Mouse (Mus musculus): ENCODE data around the gene Rgl1. TPM values are rescaled to one million over a fixed set of nuclear protein-coding genes. Genes with fewer than 3 reads are reported as not detected.
A peak's percentile ranks its signal among the peaks of the same experiment; 100 is the strongest.

Rgl1 gene
- polyA plus RNA-seq, 1 experiment from 2014 or later = 39.6 TPM

DNA sequence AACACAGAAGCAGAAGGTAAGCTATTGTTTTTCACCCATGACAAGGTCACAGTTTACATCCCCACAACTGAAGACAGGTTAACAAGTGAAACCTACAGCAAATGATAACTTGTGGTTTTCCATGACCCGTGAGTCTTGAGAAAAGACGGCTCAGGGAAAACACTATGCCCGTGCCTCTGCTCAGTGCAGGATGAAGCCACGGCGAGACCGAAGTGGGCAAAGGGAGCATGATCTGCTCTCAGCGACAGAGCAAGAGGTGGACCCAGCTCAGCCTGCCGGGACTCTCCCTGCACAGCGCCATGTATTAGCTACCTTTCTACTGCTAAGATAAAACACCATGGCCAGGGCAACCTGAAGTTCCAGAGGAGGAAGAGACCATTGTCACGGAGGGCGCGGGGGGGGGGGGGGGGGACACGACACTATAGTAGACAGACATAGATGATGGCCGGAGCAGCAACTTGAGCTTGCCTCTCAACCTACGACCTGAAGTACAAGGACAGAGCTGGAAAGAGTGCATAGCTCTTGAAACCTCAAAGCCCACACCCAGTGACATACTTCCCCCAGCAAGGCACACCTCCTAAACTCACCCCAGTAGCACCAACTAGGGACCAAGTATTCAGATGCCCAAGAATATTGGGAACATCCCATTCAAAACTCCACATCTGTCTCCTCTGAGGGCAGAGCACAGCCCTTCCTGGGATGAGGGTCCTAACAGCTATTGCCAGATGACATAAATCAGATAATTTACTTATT is 174.2 kb downstream of the Rgl1 start:
- no peak for ATAC-seq (ENCODE audit: insufficient number of reproducible peaks, insufficient read depth, low FRiP score, low TSS enrichment, low read depth)
- no peak overlapping the region for H3K27ac ChIP-seq
- no peak overlapping the region for H3K9ac ChIP-seq
- H3K4me1 ChIP-seq = peaks cover 39% of the 10 kb centered on the region
- no peaks in the 10 kb centered on the region for H3K36me3 ChIP-seq
- H3K4me3 ChIP-seq = no peak overlapping the region
- WGBS = 95% methylated on average over 14 of the region's 15 CpGs
- H3K4me2 ChIP-seq = no peak overlapping the region
- H3K27me3 ChIP-seq = no peaks in the 10 kb centered on the region
- no peaks in the 10 kb centered on the region for H3K9me3 ChIP-seq

DNA sequence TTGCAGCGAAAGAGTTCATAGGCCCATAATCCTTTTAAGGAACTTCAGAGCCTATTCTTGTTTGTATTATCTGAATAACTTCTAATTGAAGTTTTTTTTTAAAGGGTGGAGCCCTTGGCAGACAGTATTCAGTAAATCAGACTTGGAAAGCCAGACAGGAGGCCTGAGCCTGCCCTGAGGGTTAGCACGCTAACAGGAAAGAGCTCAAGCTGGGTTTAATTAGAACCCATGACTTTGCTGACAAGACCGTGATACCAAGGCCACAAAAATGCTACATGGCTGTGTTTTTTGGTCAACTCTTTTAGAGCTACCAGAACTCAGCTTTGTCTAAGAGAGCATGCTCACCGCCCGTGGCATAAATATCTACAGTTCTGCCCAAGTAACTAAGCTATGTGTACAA is 175.8 kb downstream of the Rgl1 start:
- H3K4me1 ChIP-seq = peaks cover 46% of the 10 kb centered on the region
- no peak for ATAC-seq (ENCODE audit: insufficient number of reproducible peaks, insufficient read depth, low FRiP score, low TSS enrichment, low read depth)
- 45% methylated on average over 5 of the region's 5 CpGs for WGBS

DNA sequence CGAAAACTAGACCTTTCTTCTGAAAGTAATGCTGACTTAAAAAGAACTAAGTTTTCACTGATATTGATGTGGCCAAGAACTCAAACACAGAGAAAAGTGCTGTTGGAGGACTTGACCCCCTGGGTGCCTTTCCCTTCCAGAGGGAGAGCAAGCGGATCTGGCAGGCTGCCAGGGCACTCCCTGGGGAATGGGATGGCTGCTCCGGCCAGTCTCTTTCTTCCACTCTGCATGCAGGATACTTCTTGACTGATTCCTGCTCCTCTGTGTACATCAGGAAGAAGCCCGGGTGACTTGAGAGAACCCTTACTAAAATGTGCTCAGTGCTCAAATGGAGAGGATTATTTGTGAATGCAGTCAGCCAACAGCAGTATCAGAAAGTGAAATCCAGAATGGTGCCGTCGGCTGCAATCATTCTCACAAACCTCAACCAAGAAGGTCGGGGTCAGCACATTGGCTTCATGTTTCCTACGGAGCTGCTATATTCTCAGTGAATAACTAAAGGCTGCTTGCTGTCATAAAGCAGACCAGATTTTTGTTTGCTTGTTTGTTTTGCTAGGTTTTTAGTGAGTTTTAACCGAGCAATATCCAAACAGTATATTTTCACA is 176.7 kb downstream of the Rgl1 start:
- H3K27me3 ChIP-seq = no peaks in the 10 kb centered on the region
- H3K36me3 ChIP-seq = no peaks in the 10 kb centered on the region
- peak overlapping the region; percentile 51; the same call in 1 of the 2 replicates for H3K27ac ChIP-seq
- no peaks in the 10 kb centered on the region for H3K9me3 ChIP-seq
- no peak for ATAC-seq (ENCODE audit: insufficient number of reproducible peaks, insufficient read depth, low FRiP score, low TSS enrichment, low read depth)
- no peak overlapping the region for H3K9ac ChIP-seq
- H3K4me2 ChIP-seq = no peak overlapping the region
- 21% methylated on average over 9 of the region's 9 CpGs for WGBS
- no peak overlapping the region for H3K4me3 ChIP-seq
- peaks cover 46% of the 10 kb centered on the region for H3K4me1 ChIP-seq

More for the DNA sequence above, 175.8 kb downstream of the Rgl1 start:
- no peak overlapping the region for H3K4me3 ChIP-seq
- H3K4me2 ChIP-seq = no peak overlapping the region
- H3K9ac ChIP-seq = no peak overlapping the region
- no peaks in the 10 kb centered on the region for H3K36me3 ChIP-seq
- no peaks in the 10 kb centered on the region for H3K9me3 ChIP-seq
- peak overlapping the region; percentile 45; the same call in 1 of the 2 replicates for H3K27ac ChIP-seq
- no peaks in the 10 kb centered on the region for H3K27me3 ChIP-seq

DNA sequence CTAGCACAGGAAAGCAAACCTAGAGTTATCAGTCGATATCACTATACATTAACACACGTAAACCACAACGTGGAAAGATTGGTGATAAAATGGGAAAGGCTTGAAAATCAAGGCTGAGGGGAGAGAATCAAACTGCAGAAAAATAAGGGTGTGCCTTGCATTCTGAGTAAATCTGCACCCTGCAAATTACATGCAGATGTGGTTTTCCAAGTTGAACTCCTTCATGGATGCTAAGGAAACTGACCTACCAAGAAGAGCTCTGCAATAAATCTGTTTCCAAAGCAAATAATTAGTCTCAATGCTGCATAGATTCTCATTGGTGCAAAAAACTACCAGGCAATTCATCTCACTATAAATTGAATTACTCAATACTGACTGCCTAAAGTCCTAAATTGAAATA is 178.7 kb downstream of the Rgl1 start:
- no peaks in the 10 kb centered on the region for H3K9me3 ChIP-seq
- no peak overlapping the region for H3K9ac ChIP-seq
- H3K4me1 ChIP-seq = peaks cover 52% of the 10 kb centered on the region
- peak overlapping the region; percentile 65 for H3K27ac ChIP-seq
- no peak for ATAC-seq (ENCODE audit: insufficient number of reproducible peaks, insufficient read depth, low FRiP score, low TSS enrichment, low read depth)
- H3K27me3 ChIP-seq = no peaks in the 10 kb centered on the region
- H3K4me3 ChIP-seq = no peak overlapping the region
- 37% methylated on average over 3 of the region's 3 CpGs for WGBS
- no peaks in the 10 kb centered on the region for H3K36me3 ChIP-seq
- peak overlapping the region; percentile 39 for H3K4me2 ChIP-seq

DNA sequence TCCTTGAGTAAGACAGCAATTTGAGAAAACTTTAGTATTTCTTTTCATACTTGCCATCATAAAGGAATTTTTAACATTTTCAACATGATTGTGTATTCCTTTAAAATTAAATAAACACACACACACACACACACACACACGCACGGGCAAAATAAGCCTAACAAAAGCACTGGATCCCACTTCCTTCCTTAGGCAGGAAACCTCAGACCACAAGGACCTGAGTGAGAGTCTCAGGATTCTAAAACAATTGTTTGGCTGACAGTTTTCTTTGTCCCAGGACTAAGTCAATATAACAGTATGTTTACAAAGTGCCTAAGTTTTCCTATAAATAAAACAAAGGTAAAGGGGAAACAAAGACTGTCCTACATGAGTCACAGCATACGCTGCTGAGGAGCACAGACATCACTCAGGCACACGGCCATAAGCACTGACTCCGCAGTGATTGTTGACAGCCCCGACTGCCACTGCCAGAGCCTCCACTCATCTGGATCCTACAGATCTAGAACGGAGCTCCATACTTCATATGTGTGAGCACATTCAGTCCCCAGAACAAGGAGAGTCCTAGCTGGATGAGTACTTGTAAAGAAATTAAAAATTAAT is 180.7 kb downstream of the Rgl1 start:
- H3K4me1 ChIP-seq = peaks cover 64% of the 10 kb centered on the region
- no peaks in the 10 kb centered on the region for H3K36me3 ChIP-seq
- 74% methylated on average over 7 of the region's 7 CpGs for WGBS
- no peak overlapping the region for H3K4me3 ChIP-seq
- no peaks in the 10 kb centered on the region for H3K9me3 ChIP-seq
- ATAC-seq (ENCODE audit: insufficient number of reproducible peaks, insufficient read depth, low FRiP score, low TSS enrichment, low read depth) = no peak
- H3K4me2 ChIP-seq = no peak overlapping the region
- H3K27ac ChIP-seq = no peak overlapping the region
- H3K9ac ChIP-seq = no peak overlapping the region
- H3K27me3 ChIP-seq = no peaks in the 10 kb centered on the region

DNA sequence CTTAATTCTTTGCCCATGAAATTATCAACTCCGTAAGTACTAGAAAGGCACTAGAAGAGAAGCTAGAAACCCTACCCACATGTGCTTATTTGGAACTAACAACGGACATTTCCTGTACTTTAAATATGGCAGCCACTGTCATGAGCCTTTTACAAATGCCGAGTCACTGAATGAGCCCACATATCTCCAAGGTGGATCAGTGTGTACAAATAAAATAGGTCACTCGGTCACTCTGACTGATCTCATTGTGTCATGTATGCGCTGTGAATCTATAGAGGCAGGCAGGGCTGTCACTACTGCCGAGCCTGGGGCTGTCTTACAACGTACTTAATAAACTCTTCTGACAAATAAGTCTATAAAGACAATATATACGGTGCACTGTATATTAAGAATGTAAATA is 181.2 kb downstream of the Rgl1 start:
- Histone ChIP-seq H3K4me2 (no peak overlapping the region), H3K4me1 (peaks cover 64% of the 10 kb centered on the region), H3K4me3 (no peak overlapping the region), H3K27ac (no peak overlapping the region), H3K9me3 (no peaks in the 10 kb centered on the region), H3K27me3 (0 out of 2 replicates have a peak, but pooled peaks cover 3% of the 10 kb centered on the region), H3K9ac (no peak overlapping the region), H3K36me3 (no peaks in the 10 kb centered on the region)
- ATAC-seq (ENCODE audit: insufficient number of reproducible peaks, insufficient read depth, low FRiP score, low TSS enrichment, low read depth) = no peak
- 81% methylated on average over 8 of the region's 8 CpGs for WGBS

DNA sequence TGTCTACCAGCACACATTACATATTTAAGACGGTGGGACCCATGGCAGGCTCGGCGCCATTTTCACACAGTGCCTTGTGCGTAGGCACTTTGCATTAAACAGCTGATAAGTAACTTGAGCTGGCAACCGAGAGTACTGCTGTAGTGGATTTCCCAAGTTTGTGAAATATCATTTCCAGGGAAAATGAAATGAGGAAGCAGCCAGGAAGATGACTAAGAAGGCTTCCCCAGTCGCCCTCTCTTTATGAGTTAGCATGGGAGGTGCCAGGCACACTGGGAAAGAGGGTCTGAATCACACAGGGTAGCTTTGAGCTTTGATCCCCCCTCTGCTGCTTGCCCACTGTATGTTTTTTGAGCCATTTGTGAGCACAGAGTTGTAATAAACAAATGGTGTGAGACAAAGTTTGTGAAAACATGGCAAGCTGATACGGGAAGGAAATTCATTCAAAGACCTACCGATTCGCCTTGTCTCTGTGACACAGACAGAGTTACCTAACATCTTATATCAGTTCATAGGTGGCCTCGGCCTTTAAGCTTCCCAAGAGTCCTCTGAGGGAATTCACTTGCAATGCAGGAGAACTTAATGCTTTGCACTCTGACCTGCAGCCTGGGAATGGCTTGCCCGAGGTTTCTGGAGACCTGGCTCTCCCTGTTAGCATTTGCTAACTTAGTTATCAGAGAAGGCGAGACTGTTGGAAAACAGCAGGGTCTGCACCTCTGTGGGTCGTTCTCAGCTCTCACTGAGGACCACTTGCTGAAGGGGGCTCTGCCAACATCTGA is 184.8 kb downstream of the Rgl1 start:
- 0 out of 2 replicates have a peak, but pooled peaks cover 15% of the 10 kb centered on the region for H3K27me3 ChIP-seq
- H3K4me3 ChIP-seq = no peak overlapping the region
- no peak for ATAC-seq (ENCODE audit: insufficient number of reproducible peaks, insufficient read depth, low FRiP score, low TSS enrichment, low read depth)
- H3K9me3 ChIP-seq = no peaks in the 10 kb centered on the region
- H3K9ac ChIP-seq = no peak overlapping the region
- H3K4me1 ChIP-seq = peaks cover 57% of the 10 kb centered on the region
- 64% methylated on average over 13 of the region's 13 CpGs for WGBS
- no peak overlapping the region for H3K27ac ChIP-seq
- no peaks in the 10 kb centered on the region for H3K36me3 ChIP-seq
- H3K4me2 ChIP-seq = no peak overlapping the region

DNA sequence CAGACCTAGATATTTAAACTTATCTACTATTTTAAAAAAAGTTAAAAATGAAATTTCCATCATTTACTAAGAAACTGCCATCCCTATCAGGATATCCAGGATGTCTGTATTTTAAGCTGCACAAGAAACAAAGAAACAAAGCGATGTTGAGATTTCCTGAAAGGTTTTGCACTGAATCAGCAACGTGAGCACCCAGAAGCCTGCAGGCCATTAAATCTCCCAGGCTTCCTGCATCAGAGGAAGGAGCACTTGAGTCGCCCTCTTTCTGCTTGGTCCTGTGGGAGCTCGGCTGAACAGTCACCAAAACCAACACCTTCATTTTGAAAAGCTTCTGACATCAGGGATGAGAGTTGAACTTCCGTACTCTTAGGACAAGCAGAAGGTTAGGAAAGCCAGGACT is 187.2 kb downstream of the Rgl1 start:
- Histone ChIP-seq H3K4me3 (no peak overlapping the region), H3K4me2 (no peak overlapping the region), H3K9ac (no peak overlapping the region), H3K27ac (no peak overlapping the region), H3K4me1 (peaks cover 74% of the 10 kb centered on the region), H3K27me3 (peaks cover 20% of the 10 kb centered on the region; the same call in 1 of the 2 replicates), H3K36me3 (no peaks in the 10 kb centered on the region), H3K9me3 (no peaks in the 10 kb centered on the region)
- ATAC-seq (ENCODE audit: insufficient number of reproducible peaks, insufficient read depth, low FRiP score, low TSS enrichment, low read depth) = no peak
- 54% methylated on average over 5 of the region's 5 CpGs for WGBS

DNA sequence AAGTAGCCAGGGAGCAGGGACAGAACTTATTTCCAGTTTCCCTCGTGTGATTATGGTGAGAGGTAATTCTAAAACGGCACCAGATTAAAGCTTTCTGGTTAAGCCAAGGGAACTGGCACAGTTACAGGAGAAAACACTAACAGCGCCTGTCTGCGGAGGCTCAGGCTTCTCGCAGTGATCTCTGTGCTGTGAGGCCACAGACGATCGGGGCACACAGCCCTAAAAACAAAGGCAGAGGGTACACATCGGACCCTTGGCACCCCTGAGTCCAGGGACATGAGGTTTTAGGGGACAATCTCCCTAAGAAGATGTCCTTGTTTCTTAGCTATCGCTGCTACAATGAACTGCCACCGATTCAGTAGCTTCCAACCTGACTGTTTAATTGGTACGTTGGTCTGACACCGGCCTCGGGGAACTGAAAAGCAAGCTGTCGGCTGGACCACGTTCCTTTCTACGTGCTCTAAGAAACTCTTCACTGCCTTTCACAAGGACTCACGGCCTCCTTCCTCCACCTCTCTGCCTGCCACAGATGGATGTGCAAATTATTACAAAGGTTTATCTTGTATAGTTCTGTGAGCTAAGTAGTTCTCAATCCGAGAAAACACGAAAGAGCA is 187.9 kb downstream of the Rgl1 start:
- Histone ChIP-seq H3K9me3 (no peaks in the 10 kb centered on the region), H3K36me3 (no peaks in the 10 kb centered on the region), H3K27me3 (peaks cover 20% of the 10 kb centered on the region; the same call in 1 of the 2 replicates), H3K4me1 (peaks cover 80% of the 10 kb centered on the region), H3K27ac (no peak overlapping the region), H3K9ac (peak overlapping the region; percentile 32; the same call in 1 of the 2 replicates), H3K4me3 (no peak overlapping the region), H3K4me2 (no peak overlapping the region)
- WGBS = 34% methylated on average over 19 of the region's 19 CpGs
- ATAC-seq (ENCODE audit: insufficient number of reproducible peaks, insufficient read depth, low FRiP score, low TSS enrichment, low read depth) = no peak

DNA sequence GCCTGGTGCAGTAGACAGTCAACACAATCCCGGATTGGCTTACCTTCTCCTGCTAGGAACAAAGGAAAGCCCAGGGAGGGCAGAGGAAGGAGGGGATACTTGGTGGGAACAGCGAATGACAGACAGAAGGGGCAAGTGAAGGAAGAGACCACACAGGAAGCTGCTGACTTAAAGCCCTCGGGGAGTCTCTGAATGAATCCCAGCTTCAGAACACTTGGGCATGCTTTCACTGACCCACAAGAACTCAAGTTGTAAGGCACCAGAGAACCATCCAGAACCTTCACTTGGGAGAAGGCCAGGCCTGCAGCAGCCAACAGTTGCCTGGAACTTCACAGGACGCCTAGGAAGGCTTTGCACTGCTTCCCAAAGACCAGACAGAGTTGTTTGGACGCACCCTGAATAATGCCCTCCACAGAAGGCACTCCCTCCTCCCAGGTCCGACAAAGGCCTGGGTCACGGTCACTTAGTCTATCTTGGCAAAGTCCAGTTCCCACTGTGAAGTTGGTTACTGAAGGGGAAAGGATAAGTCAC is 189.5 kb downstream of the Rgl1 start:
- Histone ChIP-seq H3K4me1 (peaks cover 72% of the 10 kb centered on the region), H3K4me2 (no peak overlapping the region), H3K9me3 (no peaks in the 10 kb centered on the region), H3K27me3 (peaks cover 20% of the 10 kb centered on the region; the same call in 1 of the 2 replicates), H3K36me3 (no peaks in the 10 kb centered on the region), H3K9ac (0 out of 2 replicates have a peak overlapping the region, but pooled peaks have one; percentile 44), H3K4me3 (no peak overlapping the region), H3K27ac (no peak overlapping the region)
- no peak for ATAC-seq (ENCODE audit: insufficient number of reproducible peaks, insufficient read depth, low FRiP score, low TSS enrichment, low read depth)
- WGBS = 26% methylated on average over 7 of the region's 7 CpGs

DNA sequence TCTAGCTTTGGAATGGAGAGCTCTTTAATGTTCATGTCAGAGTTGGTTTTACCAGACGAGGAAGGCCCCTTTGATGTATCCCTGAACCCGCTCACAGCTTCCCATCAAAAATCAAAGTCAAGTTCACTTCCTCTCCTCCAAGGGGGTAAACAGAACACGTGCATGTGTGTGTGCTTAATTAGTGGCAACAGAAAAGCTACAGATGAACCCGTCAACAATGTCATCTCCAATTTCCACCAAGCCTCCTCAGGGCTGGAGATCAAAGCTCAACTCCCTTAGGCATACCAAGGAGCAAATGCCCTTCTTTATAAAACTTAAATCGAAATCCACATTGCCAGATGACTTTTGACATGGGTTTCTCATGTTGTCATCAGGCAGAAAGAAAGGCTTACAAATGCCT is 191.1 kb downstream of the Rgl1 start:
- Histone ChIP-seq H3K4me2 (no peak overlapping the region), H3K4me3 (no peak overlapping the region), H3K4me1 (peaks cover 57% of the 10 kb centered on the region), H3K27ac (no peak overlapping the region), H3K36me3 (peaks cover 9% of the 10 kb centered on the region), H3K27me3 (peaks cover 19% of the 10 kb centered on the region; the same call in 1 of the 2 replicates), H3K9me3 (no peaks in the 10 kb centered on the region), H3K9ac (no peak overlapping the region)
- 22% methylated on average over 5 of the region's 5 CpGs for WGBS
- no peak for ATAC-seq (ENCODE audit: insufficient number of reproducible peaks, insufficient read depth, low FRiP score, low TSS enrichment, low read depth)
